Mouse (Mus musculus) erythroblast, embryonic 14.5 days (primary cell): ENCODE measurements around the gene Fignl2. TPM values are rescaled to one million over a fixed set of nuclear protein-coding genes. Genes with fewer than 3 reads are reported as not detected.
A peak's percentile ranks its signal among the peaks of the same experiment; 100 is the strongest.

ENCODE experiments used
- H3K27me3 ChIP-seq: 2 replicates; pipeline ENCODE4 v1.6.1; 2012; ENCODE audit warnings: inconsistent platforms; ENCODE audit not compliant: control insufficient read depth
- H3K36me3 ChIP-seq: 2 replicates; pipeline ENCODE4 v1.6.1; 2012; ENCODE audit warnings: mild to moderate bottlenecking, inconsistent platforms; ENCODE audit not compliant: control insufficient read depth
- H3K4me1 ChIP-seq: 2 replicates; pipeline ENCODE4 v1.6.1; 2012; ENCODE audit warnings: inconsistent platforms; ENCODE audit not compliant: control insufficient read depth
- H3K4me3 ChIP-seq: replicated peaks from 2 replicates; pipeline ENCODE3; 2012; ENCODE audit warnings: moderate library complexity, mild to moderate bottlenecking, inconsistent platforms
- H3K9me3 ChIP-seq: 2 replicates; pipeline ENCODE4 v1.6.1; 2012; ENCODE audit warnings: low read length, inconsistent platforms, mixed read lengths; ENCODE audit not compliant: control insufficient read depth
- GATA1 ChIP-seq: IDR thresholded peaks from 2 replicates; pipeline ENCODE4 v1.6.1; 2012; ENCODE audit warnings: low read length, inconsistent platforms, mixed read lengths
- TAL1 ChIP-seq: IDR thresholded peaks from 3 replicates; pipeline ENCODE4 v1.6.1; 2012; ENCODE audit warnings: low read length, inconsistent platforms, mixed read lengths
- polyA plus RNA-seq: library from polyadenylated mRNA; stranded (reverse); fragments of >175 nt; gene quantifications from 2 replicates; pipeline ENCODE4 v1.2.3, GENCODE M21; 2012

The Fignl2 gene
- polyA plus RNA-seq, 1 experiment = not detected

DNA sequence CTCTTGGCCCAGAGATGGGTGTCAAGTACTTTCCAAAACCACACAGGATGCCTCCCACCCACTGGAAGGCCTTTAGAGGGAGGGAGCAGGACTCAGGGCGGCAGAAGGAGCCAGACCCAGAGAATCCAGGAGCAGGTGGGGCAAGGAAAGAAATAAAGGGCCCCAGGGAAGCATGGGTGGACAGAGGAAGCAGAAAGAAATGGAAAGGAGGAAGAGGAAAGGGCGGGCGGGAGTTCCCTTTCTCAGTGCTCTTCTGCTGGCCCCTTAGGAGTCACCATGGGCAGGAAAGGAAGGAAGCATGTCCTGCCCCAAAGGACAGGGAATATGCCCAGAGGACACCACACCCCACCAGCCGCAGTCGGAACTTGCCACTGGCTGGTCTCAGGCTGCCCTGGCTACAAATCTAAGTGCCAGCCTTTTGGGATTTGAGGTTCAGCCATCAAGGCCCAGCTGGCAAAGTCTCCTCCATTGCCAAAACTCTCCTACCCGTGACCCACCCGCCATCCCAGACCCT lies 2.7 kb upstream of the Fignl2 start:
- Histone ChIP-seq H3K4me3 (no peak overlapping the region), H3K27me3 (peaks cover 43% of the 10 kb centered on the region), H3K9me3 (no peaks in the 10 kb centered on the region), H3K36me3 (no peaks in the 10 kb centered on the region), H3K4me1 (no peaks in the 10 kb centered on the region)
- no peak for TF ChIP-seq GATA1
- no peak for TF ChIP-seq TAL1

DNA sequence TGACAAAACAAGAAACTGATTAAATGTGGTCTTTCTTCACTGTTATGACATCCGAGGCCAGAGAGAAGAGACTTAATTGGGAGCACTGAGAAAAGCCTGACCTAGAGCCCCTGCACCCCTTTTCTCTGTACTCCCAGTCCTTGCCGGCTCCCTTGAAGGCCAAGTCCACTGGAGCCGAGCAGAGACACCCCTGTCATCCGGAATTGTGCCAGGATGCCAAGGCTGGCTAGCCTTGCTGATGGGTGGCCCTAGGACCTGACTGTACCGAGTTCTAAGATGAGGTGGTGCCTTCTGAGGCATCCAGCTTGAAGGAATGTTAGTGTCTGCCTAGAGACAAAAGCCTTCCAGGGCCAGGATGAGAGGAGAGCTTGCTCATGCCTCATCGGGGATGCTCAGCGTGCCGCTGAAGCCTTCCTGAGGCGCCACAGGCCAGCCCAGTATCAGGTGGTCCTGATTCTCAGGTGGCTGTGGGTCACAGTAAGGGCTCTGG lies 1.7 kb upstream of the Fignl2 start:
- Histone ChIP-seq H3K27me3 (peaks cover 48% of the 10 kb centered on the region), H3K4me1 (no peaks in the 10 kb centered on the region), H3K9me3 (no peaks in the 10 kb centered on the region), H3K36me3 (no peaks in the 10 kb centered on the region), H3K4me3 (no peak overlapping the region)
- TF ChIP-seq GATA1 (no peak), TAL1 (no peak)

DNA sequence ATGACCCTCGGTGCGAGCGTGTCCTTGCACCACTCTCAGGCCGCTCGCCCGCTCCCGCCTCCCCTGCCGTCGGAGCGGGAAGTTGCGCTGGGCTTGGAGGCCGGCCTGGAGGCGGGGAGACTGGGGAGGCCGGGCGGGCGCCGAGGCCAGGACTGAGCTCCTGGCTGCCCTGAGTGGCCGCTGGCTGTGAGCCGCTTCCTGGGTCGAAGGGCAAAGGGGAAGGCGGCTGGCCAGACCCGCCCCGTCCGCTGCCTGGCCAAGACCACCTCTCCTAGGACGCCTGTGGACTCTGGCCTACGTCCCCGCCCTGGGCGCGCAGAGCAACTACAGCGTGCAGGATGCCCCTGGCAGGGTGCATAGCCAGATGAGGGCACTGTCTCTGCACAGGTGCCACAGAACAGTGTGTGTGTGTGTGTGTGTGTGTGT lies 377 bp upstream of the Fignl2 start:
- no peaks in the 10 kb centered on the region for H3K36me3 ChIP-seq
- peak overlapping the region; percentile 43 for H3K4me3 ChIP-seq
- no peaks in the 10 kb centered on the region for H3K9me3 ChIP-seq
- TF ChIP-seq TAL1 = no peak
- TF ChIP-seq GATA1 = no peak
- H3K4me1 ChIP-seq = no peaks in the 10 kb centered on the region
- peaks cover 48% of the 10 kb centered on the region for H3K27me3 ChIP-seq

DNA sequence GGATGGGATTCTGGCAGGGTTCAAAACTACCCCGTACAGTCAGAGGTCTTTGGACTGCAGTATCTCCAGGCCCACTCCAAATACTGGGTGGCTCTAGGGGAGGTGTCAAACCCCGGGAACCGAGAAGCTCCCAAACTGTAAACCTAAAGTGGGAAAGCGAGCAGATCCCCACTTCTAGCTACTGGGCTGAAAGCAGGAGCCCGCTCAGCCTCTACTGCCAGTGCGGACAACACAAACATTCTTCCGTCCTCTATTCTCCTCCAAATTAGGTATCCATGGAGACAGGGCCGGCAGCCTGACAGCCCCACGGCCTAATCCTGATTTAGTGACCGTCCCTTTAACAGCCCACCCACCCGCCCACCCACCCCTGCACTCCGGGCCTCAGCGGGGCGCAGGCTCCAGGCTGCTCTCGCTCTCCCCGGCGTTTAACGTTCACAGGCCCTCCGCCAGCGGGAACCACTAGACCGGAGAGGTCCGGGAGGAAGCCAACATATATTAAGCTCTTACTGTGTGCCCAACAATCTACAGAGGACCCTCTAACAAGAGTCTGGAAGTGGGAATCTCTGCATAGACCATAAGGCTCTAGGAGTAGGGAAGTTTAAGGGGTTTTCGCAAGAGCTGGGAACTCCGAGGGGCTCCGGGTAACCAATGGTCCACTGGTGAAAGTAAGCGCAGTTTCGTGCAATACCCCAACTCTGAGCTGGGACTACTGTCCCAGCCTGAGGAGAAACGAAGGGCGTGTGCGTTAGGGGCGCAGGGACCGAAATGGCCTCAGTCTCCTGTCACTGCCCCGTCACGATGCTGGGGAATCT lies 1.2 kb downstream of the Fignl2 start:
- H3K4me3 ChIP-seq = peak overlapping the region; percentile 48
- H3K9me3 ChIP-seq = no peaks in the 10 kb centered on the region

DNA sequence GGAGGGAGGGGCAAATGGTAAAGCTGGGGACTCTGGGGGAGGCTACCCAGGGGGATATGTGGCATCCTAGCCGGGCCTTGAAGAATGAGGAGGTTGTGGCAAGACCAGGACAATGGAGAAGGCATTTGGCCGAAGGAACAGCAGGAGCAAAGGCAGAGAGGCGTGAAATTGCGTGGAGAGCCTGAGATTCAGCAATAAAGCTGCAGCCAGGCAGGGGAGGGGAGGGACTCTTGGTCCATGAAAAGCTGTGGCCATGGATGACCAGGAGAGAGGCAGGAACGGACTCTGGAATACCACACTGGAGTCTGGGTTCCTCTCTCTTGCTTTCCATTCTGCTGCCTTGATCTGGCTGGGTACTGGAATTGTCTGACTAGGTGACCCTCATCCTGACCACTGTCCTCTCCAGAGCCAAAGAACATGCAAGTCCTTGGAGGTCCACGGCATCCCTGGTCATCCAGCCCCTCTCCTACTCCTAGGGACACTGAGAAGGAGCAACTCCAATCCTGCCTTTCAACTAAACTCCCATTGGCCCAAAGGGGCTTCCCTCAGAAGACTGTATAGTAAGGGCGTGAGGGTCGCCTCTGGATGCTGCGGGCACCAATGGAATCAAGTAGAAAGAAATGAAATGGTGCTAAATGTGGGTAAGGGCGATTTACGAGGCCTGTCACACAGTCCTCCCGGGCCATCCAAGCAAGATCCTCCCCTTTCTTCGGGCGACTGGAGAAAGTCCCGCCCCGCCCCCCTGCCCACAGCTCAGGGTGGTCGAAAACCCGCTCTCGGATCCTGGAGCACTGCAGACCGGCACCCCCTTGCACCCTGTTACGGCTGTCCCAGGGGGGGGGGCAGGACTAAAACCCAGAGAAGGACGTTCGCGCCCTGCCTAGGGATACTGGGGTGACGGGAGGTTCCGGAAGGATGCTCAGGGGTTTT lies 2.0 kb downstream of the Fignl2 start:
- TF ChIP-seq GATA1 (no peak), TAL1 (no peak)
- Histone ChIP-seq H3K9me3 (no peaks in the 10 kb centered on the region), H3K27me3 (peaks cover 48% of the 10 kb centered on the region), H3K36me3 (no peaks in the 10 kb centered on the region), H3K4me3 (no peak overlapping the region), H3K4me1 (no peaks in the 10 kb centered on the region)

More for the DNA sequence above, 1.2 kb downstream of the Fignl2 start:
- peaks cover 48% of the 10 kb centered on the region for H3K27me3 ChIP-seq
- no peaks in the 10 kb centered on the region for H3K36me3 ChIP-seq
- no peaks in the 10 kb centered on the region for H3K4me1 ChIP-seq
- TF ChIP-seq TAL1 = no peak

DNA sequence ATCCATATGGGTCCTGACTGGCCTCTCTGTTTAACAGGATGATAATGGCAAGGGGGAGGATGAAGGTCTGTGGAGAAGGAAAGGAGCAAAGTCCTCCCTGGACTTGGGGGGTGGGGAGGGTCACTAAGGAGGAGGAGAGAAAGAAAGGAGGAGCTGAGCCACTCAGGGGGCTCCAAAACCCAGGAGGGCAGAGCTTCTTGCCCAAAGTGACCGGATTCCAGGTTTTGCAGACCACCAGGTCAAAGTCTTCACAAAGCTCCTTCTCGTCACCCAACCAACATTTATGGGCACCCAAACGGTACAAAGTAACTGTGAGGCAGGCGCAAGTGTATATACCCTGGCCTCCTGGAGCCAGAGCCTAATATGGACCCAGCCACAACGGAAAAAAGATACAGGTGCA lies 2.7 kb downstream of the Fignl2 start:
- Histone ChIP-seq H3K4me3 (no peak overlapping the region), H3K4me1 (no peaks in the 10 kb centered on the region), H3K27me3 (peaks cover 48% of the 10 kb centered on the region), H3K36me3 (no peaks in the 10 kb centered on the region), H3K9me3 (no peaks in the 10 kb centered on the region)
- no peak for TF ChIP-seq GATA1
- TF ChIP-seq TAL1 = no peak

DNA sequence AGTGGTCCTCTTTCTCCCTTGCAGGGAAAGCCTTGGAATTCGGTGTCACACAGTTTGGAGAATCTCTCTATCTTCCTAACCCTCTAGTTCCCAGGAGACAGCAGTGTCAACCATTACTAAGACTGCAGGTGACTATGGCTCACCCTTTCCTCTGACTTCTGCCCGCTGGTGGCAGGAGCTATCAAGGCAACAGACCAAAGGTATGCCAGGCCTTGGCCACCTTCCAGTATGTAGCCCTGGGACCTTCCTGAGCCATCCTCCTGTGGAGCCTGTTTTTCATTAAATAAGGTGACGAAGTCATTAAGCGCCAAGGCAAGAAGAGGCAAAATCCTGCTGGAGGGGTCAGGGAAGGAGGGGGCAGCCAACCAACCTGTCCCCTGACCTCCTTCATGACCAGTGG lies 3.2 kb downstream of the Fignl2 start:
- TF ChIP-seq TAL1 (no peak), GATA1 (no peak)
- H3K27me3 ChIP-seq = peaks cover 46% of the 10 kb centered on the region
- H3K4me1 ChIP-seq = no peaks in the 10 kb centered on the region
- no peak overlapping the region for H3K4me3 ChIP-seq
- H3K36me3 ChIP-seq = no peaks in the 10 kb centered on the region
- H3K9me3 ChIP-seq = no peaks in the 10 kb centered on the region

DNA sequence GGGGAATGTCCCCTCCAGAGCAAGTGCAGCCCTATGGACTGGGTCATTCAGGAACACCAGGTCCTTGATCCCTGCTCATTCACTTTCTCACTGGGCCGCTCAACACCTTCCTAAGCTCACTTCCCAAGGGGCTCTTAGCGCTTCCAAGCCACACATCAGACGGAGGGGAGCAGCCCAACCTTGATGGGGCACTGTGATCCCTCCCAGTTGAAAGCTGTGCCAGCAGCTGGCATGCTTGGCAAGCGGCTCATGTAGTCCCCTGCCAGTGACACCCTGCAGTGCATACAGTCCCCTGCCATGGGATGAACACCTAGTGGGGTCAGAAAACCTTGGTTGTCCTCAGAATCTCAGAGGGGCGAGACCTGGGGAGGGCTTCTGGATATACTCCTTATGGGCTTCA lies 4.3 kb downstream of the Fignl2 start:
- no peak overlapping the region for H3K4me3 ChIP-seq
- TF ChIP-seq TAL1 = no peak
- no peak for TF ChIP-seq GATA1
- H3K36me3 ChIP-seq = no peaks in the 10 kb centered on the region
- H3K4me1 ChIP-seq = no peaks in the 10 kb centered on the region
- peaks cover 36% of the 10 kb centered on the region for H3K27me3 ChIP-seq
- H3K9me3 ChIP-seq = no peaks in the 10 kb centered on the region

DNA sequence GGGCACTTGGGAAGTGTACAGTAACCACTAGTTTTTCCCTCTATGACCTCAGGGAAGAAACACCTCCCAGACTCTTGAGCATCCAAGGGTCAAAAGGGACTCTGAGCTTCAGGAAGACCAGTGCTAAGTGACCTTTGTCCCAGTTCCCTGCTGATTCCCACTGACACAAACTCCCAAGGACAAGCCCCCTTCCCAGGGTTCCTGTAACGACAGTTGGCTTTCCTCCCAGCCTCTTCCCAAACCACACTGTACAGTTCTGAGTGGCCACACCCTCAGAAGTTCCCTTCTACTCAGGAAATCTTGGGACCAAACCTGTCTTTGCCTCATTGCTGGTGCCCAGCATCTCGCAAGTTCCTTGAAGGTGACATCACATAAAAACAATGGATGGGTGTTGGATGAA lies 5.6 kb downstream of the Fignl2 start:
- Histone ChIP-seq H3K4me3 (no peak overlapping the region), H3K9me3 (no peaks in the 10 kb centered on the region), H3K4me1 (no peaks in the 10 kb centered on the region), H3K27me3 (peaks cover 22% of the 10 kb centered on the region), H3K36me3 (no peaks in the 10 kb centered on the region)
- TF ChIP-seq TAL1 = no peak
- TF ChIP-seq GATA1 = no peak
